7 mouse cellular contexts compared by ENCODE assay signal in the genomic region with DNA sequence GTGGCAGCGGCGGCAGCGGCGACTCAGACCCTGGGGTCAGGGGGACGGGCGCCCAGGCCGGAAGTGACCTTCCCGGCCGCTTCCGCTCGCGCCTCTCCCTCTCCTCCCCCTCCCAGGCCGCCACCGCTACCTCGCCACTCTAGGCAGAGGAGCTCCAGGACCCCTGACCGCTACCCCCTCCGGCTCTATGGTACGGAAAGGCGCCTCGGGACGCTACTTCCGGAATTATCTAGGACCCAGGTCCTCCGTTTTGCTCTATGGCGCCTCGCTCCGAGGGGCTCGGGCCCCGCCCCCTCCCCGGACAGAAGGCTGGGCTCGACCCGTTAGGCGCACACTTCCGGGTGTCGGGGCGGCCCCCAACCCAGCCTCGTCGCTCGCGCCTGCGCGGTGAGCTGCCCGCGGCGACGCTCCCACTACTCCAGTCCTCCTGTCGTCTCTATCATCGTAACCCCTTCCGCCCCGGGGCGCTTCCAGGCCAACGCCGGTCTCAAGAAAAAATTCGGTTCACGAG. TPM values are rescaled to one million over a fixed set of nuclear protein-coding genes. Genes with fewer than 3 reads are reported as not detected.
DNase-seq lines count a peak whose midpoint lies in the region; ATAC-seq lines count a peak whose summit lies in the region.

Gene Zfp787 (minus strand): TSS at position 97 of the 511 bp plus-strand sequence.

- peaks cover 31% of the 10 kb centered on the region for H3K4me1 ChIP-seq in intestine, embryonic 16.5 days (ENCODE audit: control insufficient read depth, insufficient read depth, low read length)
- peaks cover 13% of the 10 kb centered on the region for H3K4me1 ChIP-seq in midbrain, embryonic 11.5 days (ENCODE audit: control insufficient read depth, insufficient read depth, low read length)

- no peaks in the 10 kb centered on the region for H3K36me3 ChIP-seq in intestine, embryonic 16.5 days (ENCODE audit: control insufficient read depth, insufficient read depth, low read length)
- H3K36me3 ChIP-seq in midbrain, embryonic 11.5 days (ENCODE audit: control insufficient read depth, insufficient read depth, low read length), result no peaks in the 10 kb centered on the region

- H3K4me3 ChIP-seq in intestine, embryonic 16.5 days (ENCODE audit: low read length), result peak within 1 kb of the TSS; percentile 80
- peak within 1 kb of the TSS; percentile 80 for H3K4me3 ChIP-seq in midbrain, embryonic 11.5 days (ENCODE audit: low read depth, low read length)

- peak; percentile 94 for DNase-seq in adrenal gland, adult 18-20 months (ENCODE audit: low spot score in 2 of 2)
- DNase-seq in embryo, embryonic 11.5 days (ENCODE audit: low read depth, low spot score), result peak; percentile 90
- DNase-seq in gastrocnemius, postnatal 4 days (ENCODE audit: low spot score in 2 of 2), result peak; percentile 97 to 98
- peak; percentile 97 for DNase-seq in left cerebral cortex, postnatal 36 days (ENCODE audit: low spot score in 2 of 2)
- peak; percentile 99 for DNase-seq in midbrain, embryonic 11.5 days (ENCODE audit: low spot score, missing footprints)
- DNase-seq in skeletal muscle tissue, adult 2 months (ENCODE audit: low read depth, low spot score), result peak; percentile 98

- under 1% methylated on average over 49 of the region's 54 CpGs for WGBS in intestine, embryonic 16.5 days
- 1% methylated on average over 51 of the region's 54 CpGs for WGBS in midbrain, embryonic 11.5 days

- H3K9ac ChIP-seq in intestine, embryonic 16.5 days (ENCODE audit: low read depth, low read length), result peak within 1 kb of the TSS; percentile 88
- peak within 1 kb of the TSS; percentile 90 for H3K9ac ChIP-seq in midbrain, embryonic 11.5 days (ENCODE audit: low read length)

- ATAC-seq in intestine, embryonic 16.5 days, result peak; percentile 95
- ATAC-seq in midbrain, embryonic 11.5 days (ENCODE audit: low FRiP score), result peak; percentile 97

- peak within 1 kb of the TSS; percentile 78 for H3K4me2 ChIP-seq in intestine, embryonic 16.5 days (ENCODE audit: low read depth, low read length)
- peak within 1 kb of the TSS; percentile 89 for H3K4me2 ChIP-seq in midbrain, embryonic 11.5 days

- intact Hi-C loops in left cerebral cortex, postnatal 36 days (cut with DNase I), result loop anchor here (2.0 kb wide), 1 partner anchor 17 kb away; the partner anchor contains the start of gene Zfp444

- no peaks in the 10 kb centered on the region for H3K9me3 ChIP-seq in intestine, embryonic 16.5 days (ENCODE audit: control insufficient read depth, low read length)
- H3K9me3 ChIP-seq in midbrain, embryonic 11.5 days (ENCODE audit: control insufficient read depth, low read length), result no peaks in the 10 kb centered on the region

- peak within 1 kb of the TSS; percentile 93 for H3K27ac ChIP-seq in intestine, embryonic 16.5 days (ENCODE audit: low read length)
- H3K27ac ChIP-seq in midbrain, embryonic 11.5 days (ENCODE audit: low read depth, low read length), result peak within 1 kb of the TSS; percentile 82

- no peaks in the 10 kb centered on the region for H3K27me3 ChIP-seq in intestine, embryonic 16.5 days (replicated peaks; ENCODE audit: control insufficient read depth, insufficient read depth, low read length)
- H3K27me3 ChIP-seq in midbrain, embryonic 11.5 days (ENCODE audit: control insufficient read depth, insufficient read depth, low read length), result no peaks in the 10 kb centered on the region

RNA-seq across cellular contexts. Expression of gene Zfp787, which starts in this region (rescaled TPM):
- total RNA-seq in adrenal gland, adult 18-20 months (2021), result 10 to 100 TPM; 43.2 to 47.7 TPM
- 10 to 100 TPM; 38.9 to 52.0 TPM for total RNA-seq in gastrocnemius, postnatal 4 days (2021)
- polyA plus RNA-seq in intestine, embryonic 16.5 days (2015; fragmentation: Nextera tagmentation; extraction: Ambion mirVana), result 20.6 and 20.9 TPM in 2 replicates
- 10 to 100 TPM; 26.1 to 29.0 TPM for total RNA-seq in left cerebral cortex, postnatal 36 days (2021)
- 13.5 and 14.7 TPM in 2 replicates for polyA plus RNA-seq in midbrain, embryonic 11.5 days (2014; fragmentation: Nextera tagmentation; extraction: Ambion mirVana)

Comparison
In these comparisons a context has a peak if more than half of its experiments do, and no peak if none do; other contexts are left out.
1. Peak in every context shown above with its lines: DNase-seq, ATAC-seq, H3K4me3 ChIP-seq and H3K27ac ChIP-seq.